Mouse (Mus musculus) kidney, postnatal 36 days (tissue): ENCODE results near the gene Rpp30.
A peak's percentile ranks its signal among the peaks of the same experiment; 100 is the strongest.

Source experiments
- DNase-seq, 2 experiments: peaks; one replicate each; pipeline ENCODE4 v3.0.0; 2021 to 2022; ENCODE audit warnings: mixed read lengths in 2 of 2

Gene Rpp30

DNA sequence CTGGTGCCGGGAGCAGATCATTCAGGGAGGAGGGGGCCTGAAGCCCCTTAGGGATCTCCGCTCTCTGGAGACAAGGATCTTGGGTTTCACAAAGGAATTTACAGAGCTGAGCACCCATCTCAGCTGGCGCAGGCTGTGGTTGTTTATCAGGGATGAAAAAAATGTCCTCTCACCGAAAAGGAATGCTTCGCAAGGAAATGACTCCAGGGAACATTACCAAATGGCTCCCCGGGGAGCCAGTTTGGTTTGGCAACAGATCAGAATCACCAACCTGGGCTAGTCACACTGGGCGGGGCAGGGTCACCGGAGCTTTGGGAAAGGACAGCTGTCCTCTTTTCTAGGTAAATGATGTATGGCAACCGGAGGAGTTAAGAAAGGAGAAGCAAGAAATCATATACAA lies 45.7 kb downstream of the Rpp30 start:
- peak; percentile 39 to 40 for DNase-seq

DNA sequence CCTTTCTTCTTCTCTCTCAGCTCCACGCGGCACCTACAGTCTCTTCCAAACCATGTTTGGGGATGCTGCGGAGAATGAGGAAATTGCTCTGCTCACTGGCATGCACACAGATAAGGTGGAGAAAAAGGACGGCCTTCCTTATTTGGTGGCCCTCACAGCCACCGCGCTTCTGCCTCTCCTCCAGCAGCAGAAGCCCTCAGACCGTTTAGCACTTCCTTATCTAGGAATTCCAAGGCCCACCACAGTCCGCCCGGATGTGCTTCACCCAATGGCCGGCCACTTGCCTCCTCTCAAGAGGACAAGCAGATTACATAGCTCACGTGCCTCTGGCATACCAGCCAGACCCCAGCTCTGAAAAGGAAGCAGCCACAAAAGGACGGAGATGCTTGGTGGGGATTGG lies 46.1 kb downstream of the Rpp30 start:
- DNase-seq, result peak in 1 of 2 experiments; percentile 5

DNA sequence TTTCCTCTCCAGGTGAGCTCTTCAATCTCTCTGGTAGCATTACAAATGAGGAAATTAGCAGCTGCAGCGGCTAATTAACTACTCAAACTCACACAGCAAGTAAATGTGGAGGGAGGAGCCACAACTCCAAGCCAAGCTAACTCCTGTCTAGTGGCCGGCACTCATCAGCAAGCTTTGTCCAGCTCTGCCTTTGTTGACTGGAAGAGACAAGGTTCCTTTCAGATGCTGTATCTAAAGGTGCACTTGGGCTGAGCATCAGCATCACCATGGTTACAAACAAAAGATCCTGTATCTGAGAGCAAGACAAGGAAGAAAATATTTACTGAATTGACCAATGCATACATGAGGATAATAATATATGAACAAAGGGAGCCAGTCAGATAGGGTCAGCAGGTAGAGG lies 46.7 kb downstream of the Rpp30 start:
- DNase-seq, result no peak

- no peak for DNase-seq
Observed at GRCm38 (mm10) chr19:36131990-36132389, 48.5 kb downstream of the Rpp30 start.

- DNase-seq, result no peak
Observed at GRCm38 (mm10) chr19:36133064-36133463, 49.5 kb downstream of the Rpp30 start.

- no peak for DNase-seq
Observed at GRCm38 (mm10) chr19:36133731-36134130, 50.2 kb downstream of the Rpp30 start.

- no peak for DNase-seq
Observed at GRCm38 (mm10) chr19:36143571-36143970, 60.1 kb downstream of the Rpp30 start.

GRCm38 (mm10) chr19:36148578-36148977 lies 65.1 kb downstream of the Rpp30 start:
- DNase-seq, result no peak

DNA sequence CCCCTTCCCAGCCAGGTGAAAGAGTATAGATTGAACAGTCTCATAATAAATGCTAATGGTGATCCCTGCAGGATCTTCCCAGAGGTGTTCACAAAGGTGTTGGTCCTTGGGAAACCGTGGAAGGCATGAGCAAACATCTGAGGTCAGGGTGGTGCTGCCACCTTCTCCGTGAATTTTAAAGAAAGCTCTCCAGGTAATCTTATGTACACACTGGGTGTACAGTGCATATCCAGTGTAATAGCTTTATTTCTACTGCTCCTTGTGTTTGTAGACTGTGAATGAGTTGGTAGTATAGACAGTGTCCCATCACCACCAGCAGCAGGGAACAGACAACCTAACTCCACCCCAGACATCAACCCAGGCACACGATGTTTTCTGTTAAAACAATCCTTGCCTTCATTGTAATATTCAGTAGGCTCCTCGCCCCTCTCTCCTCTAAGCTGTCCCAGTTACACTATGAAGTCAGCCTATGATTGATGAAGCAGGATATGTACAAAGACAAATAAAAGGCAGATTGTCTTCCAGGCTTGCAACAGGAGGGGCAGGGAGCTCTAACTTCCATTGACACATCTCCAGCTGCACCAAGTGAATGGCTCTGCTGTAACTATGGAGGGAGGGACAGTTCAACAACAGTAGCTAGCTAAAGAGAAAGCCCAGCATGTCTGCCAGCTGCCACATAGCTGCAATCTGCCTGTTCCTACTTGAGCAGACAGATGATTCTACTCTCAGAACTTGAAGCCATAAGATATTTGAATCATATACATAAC lies 66.9 kb downstream of the Rpp30 start:
- no peak for DNase-seq
